Mouse (Mus musculus): Measurements from ENCODE around the gene Aldh3b3.

DNA sequence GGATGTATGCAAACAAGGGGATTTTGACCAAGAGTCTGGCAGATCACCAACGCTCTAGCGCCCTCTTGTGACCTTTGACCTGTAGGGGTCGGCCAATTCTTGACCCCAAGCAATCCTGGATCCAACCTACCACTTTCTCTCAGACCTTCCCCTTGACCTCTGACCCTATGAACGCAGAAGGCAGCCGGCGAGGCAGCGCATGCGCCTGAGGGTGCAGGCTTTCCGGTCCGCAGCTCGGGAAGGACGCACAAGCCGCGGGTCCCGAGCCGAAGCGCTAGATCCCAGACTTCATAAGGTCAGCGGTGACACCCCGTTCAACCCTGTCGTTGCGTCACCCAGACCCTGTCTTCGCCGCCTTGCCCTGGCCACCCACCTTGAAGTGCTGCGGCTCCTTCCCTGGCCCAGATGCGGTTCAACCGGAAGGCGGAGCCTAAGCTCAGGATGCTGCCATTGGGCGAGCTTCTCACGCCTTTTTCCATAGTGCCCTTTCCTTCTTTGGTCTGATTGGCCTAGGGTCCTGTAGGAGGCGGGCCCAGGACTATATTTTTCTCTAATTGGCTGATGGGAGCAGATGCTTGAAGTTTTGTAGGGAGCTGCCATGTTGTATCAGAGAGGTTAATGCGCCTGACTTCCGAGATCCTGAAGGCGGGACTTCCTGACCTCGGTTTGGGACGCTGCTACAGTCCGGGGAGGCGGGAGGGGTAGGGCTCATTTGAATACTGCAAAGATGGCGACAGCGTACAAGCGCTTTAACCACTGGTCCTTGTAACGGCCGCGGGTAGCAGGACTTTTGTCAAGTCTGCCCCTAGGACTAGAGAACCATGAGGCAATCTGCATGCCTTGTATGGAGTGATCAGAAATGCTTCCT is 45.9 kb upstream of the Aldh3b3 start, which contains the start of gene Ndufs8:
- TF ChIP-seq POLR2A (IDR thresholded peaks at IDR 0.05; ENCODE audit: insufficient read depth, low read length) (peak; percentile 64), CTCF (IDR thresholded peaks at IDR 0.05; ENCODE audit: low read depth, low read length) (peak; percentile 71)
